Mouse (Mus musculus): Measurements from ENCODE around the gene Rangap1. TPM values are rescaled to one million over a fixed set of nuclear protein-coding genes. Genes with fewer than 3 reads are reported as not detected.

The Rangap1 gene
- total RNA-seq, 2 experiments from 2014 or later = 103 to 162 TPM

DNA sequence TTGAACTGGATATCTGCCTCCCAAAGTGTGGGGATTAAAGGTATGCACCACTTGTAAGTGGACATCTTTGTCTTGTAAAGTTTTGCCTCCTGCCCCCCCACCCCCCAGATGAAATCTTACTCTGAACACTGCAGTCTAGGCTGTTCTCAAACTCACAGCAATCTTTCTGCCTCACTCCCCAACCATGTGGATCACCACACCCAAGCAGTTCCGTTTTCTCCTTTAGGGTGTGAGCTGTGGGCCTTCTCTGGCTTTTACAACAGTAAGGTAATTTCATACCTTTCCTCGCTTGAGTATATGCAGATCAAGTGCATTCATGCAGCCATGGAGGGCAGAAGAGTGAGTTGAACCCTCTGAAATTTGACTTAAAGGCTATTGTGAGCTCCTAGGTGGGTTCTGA lies 45.2 kb downstream of the Rangap1 start:
- ATAC-seq (replicated peaks; ENCODE audit: low FRiP score, poor library complexity, severe bottlenecking) = no peak

GRCm38 (mm10) chr15:81698532-81698931 lies 46.8 kb downstream of the Rangap1 start:
- no peak for ATAC-seq (replicated peaks; ENCODE audit: low FRiP score, poor library complexity, severe bottlenecking)

- ATAC-seq (replicated peaks; ENCODE audit: low FRiP score, poor library complexity, severe bottlenecking) = no peak
These were observed 47.5 kb downstream of the Rangap1 start for GRCm38 (mm10) chr15:81697847-81698246.

DNA sequence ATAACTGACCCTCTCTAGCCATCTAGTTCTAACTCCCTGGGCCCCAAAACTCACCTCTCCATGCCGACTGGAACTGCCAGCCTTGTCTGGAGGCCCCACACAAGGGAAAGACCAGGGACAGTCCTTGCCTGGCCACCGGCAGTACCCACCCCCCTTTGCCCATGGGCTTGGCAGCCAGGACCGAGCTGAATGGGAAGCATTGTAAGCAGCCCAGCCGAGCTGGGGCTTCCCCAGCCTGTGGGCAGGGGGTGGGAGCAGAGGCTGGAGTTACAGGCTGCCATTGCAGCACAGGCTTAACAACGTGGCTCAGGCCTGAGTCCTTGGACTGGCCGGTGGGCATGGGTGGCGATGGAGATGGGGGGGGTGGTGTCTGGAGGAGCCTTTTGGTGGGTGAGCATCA lies 48.2 kb downstream of the Rangap1 start, which contains the start of gene Chadl:
TSS of gene Chadl (minus strand) at position 113 of the 400 bp plus-strand sequence.
- no peak for ATAC-seq (replicated peaks; ENCODE audit: low FRiP score, poor library complexity, severe bottlenecking)

DNA sequence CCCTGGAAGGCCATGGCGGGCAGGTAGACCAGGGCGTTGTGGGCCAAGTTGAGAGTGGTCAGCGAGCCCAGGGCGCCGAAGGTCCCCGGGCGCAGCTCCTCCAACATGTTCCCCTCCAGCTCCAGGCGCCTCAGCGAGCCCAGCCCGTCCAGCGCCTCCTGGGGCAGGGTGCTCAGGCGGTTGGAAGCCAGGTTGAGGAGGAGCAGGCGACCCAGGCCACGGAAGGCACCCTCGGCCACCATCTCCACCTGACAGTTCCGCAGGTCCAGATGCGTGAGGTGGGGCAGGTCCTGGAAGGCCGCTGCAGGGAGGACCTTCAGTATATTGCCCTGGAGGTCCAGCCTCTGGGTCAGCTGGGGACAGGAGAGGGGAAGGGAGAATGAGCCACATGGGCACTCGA lies 50.4 kb downstream of the Rangap1 start:
- no peak for ATAC-seq (replicated peaks; ENCODE audit: low FRiP score, poor library complexity, severe bottlenecking)

GRCm38 (mm10) chr15:81693967-81694881 lies 51.1 kb downstream of the Rangap1 start:
- 0 out of 2 replicates have a peak, but pooled peaks have one; percentile 25 for ATAC-seq (replicated peaks; ENCODE audit: low FRiP score, poor library complexity, severe bottlenecking)

GRCm38 (mm10) chr15:81693366-81693966 lies 51.9 kb downstream of the Rangap1 start:
- no peak for ATAC-seq (replicated peaks; ENCODE audit: low FRiP score, poor library complexity, severe bottlenecking)

DNA sequence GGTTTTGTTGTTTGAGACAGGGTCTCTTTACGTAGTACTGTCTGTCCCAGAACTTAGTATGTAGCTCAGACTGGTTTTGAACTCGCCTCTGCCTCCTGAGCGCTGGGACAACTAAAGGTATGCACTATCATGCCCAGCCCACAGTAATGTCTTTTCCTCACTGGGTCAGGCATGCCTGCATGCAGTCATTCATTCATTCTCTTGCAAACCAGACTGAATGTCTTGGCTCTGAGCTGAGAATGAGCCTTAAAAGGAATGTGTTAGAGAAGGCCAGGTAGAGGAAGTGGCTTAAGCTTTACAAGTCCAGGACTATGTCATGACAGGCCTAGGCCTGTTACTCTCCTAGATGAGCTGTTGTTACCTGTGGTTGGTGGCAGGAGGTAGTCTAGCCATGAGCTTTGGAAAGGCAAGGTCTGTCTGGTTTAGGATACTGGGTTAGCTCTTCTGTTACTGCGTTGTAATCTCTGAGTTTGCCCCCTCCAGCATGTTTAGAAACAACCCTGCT lies 65.0 kb downstream of the Rangap1 start:
- ATAC-seq (replicated peaks; ENCODE audit: low FRiP score, poor library complexity, severe bottlenecking) = no peak

DNA sequence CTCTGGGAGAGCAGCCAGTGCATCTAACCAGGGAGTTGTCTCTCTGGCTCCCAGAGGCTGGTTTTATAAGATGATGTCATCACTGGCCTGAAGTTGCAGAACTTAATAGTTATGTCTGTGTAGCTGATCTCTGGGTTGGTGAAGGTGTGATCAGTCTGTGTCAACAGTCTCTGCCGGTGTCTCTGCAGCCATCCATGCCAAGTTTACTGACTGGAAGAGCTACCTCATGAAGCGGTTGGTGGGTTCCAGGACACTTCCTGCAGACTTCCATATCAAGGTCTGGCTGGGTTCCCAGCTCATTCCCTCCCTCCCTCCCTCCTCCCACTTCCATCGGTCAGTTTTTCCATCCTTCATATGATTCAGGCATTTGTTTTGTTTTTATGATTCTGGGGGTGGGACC lies 68.7 kb downstream of the Rangap1 start:
- no peak for ATAC-seq (replicated peaks; ENCODE audit: low FRiP score, poor library complexity, severe bottlenecking)

GRCm38 (mm10) chr15:81670231-81670640 lies 75.1 kb downstream of the Rangap1 start:
- ATAC-seq (replicated peaks; ENCODE audit: low FRiP score, poor library complexity, severe bottlenecking) = peak; percentile 53; the same call in 1 of the 2 replicates

DNA sequence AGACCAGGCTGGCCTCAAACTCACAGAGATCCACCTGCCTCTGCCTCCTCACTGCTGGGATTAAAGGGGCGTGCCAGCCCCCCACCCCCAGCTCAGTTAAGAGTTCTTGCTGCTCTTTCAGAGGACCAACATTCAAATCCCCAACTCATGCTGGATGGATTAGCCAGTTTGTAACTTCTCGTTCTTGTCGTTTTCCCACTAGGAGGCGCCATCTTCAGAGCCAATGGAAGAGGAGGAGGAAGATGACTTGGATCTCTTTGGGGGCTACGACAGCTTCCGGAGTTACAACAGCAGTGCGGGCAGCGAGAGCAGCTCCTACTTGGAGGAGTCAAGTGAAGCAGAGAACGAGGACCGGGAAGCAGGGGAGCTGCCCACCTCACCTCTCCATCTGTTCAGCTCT lies 78.4 kb downstream of the Rangap1 start:
- no peak for ATAC-seq (replicated peaks; ENCODE audit: low FRiP score, poor library complexity, severe bottlenecking)

DNA sequence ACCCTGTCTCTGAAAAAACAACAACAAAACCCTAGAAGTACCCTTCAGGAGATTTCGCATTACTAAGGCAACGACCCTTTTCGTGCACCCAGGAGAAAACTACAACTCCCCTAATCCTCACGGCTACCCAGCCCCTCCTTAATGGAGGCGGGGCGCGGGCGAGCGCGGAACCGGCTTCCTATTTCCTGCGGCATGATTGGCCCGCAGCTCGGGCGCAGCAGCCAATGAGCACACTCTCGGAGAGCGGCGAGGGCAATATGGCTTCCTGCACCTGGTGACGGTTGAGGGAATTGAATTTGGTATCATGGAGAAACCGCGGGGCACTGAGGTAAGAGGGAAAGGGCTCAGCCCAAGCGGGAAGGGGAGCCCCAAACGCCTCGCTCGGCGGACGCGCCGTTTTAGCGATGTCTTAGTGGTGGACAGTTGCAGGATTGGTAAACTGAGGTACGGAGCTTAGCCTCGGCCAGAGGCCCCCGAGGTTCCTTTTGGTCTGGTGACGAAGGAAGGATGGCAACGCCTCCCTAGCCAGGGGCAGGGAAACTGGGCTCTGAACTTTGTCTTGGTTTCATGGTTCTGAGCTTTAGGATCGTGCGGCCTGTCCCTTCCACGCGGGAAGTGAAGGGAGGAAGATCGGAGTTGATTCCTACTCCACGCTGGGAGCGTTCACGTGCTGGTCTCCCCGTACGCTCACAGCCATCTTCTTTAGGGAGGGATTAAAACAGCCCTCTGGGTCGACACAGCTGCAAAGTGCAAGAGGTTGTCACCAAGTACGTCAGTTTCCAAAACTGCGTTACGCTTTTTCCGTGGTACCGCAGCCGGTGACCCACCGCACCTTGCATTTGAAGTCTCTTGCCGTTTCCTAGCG lies 81.4 kb downstream of the Rangap1 start, which contains the start of gene L3mbtl2:
TSS of gene L3mbtl2 (plus strand) at position 193 of the 865 bp plus-strand sequence.
- peak; percentile 99 for ATAC-seq (replicated peaks; ENCODE audit: low FRiP score, poor library complexity, severe bottlenecking)

GRCm38 (mm10) chr15:81663281-81663680 lies 82.0 kb downstream of the Rangap1 start:
- no peak for ATAC-seq (replicated peaks; ENCODE audit: low FRiP score, poor library complexity, severe bottlenecking)

DNA sequence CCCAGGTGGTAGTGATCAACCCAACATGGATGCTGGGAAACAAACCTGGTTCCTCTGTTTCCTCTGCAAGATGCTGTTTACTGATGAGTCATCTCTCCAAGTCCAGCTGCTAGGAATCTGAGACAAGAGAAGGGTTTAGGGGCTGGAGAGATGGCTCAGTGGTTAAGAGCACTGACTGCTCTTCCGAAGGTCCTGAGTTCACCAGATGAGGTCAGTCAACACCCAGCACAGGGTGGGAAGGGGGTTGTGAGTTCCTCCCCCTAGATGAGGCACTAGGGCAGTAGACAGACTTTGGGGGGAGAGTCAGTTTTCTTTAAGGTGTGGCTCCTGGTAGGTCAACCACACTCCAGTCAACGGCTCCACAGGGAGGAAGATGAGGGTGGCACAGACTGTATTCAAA lies 83.6 kb downstream of the Rangap1 start:
- no peak for ATAC-seq (replicated peaks; ENCODE audit: low FRiP score, poor library complexity, severe bottlenecking)

Other genes starting within 250 kb of the Rangap1 start
- 135 and 137 TPM in 2 replicates for gene Ep300, start 160.2 kb downstream of the Rangap1 start, total RNA-seq (2015; ENCODE audit: low replicate concordance)
- 81.7 and 111 TPM in 2 replicates for gene Ep300, start 160.2 kb downstream of the Rangap1 start, total RNA-seq (2017; ENCODE audit: low replicate concordance)
- gene L3mbtl2, start 81.6 kb downstream of the Rangap1 start, total RNA-seq (2015; ENCODE audit: low replicate concordance) = 6.1 and 10.9 TPM in 2 replicates
- 10.4 and 30.9 TPM in 2 replicates for gene L3mbtl2, start 81.6 kb downstream of the Rangap1 start, total RNA-seq (2017; ENCODE audit: low replicate concordance)
- gene Chadl, start 48.2 kb downstream of the Rangap1 start, total RNA-seq (2015; ENCODE audit: low replicate concordance) = not detected in 2 replicates
- not detected in 2 replicates for gene Chadl, start 48.2 kb downstream of the Rangap1 start, total RNA-seq (2017; ENCODE audit: low replicate concordance)
- 4.6 and 7.2 TPM in 2 replicates for gene Zc3h7b, start 473 bp downstream of the Rangap1 start, total RNA-seq (2015; ENCODE audit: low replicate concordance)
- 1.8 and 3.6 TPM in 2 replicates for gene Zc3h7b, start 473 bp downstream of the Rangap1 start, total RNA-seq (2017; ENCODE audit: low replicate concordance)
- 1.7 and 3.2 TPM in 2 replicates for gene Tef, start 56.9 kb upstream of the Rangap1 start, total RNA-seq (2015; ENCODE audit: low replicate concordance)
- gene Tef, start 56.9 kb upstream of the Rangap1 start, total RNA-seq (2017; ENCODE audit: low replicate concordance) = 1.4 and 2.1 TPM in 2 replicates
- gene Tob2, start 113.3 kb upstream of the Rangap1 start, total RNA-seq (2015; ENCODE audit: low replicate concordance) = 9.7 and 10.5 TPM in 2 replicates
- gene Tob2, start 113.3 kb upstream of the Rangap1 start, total RNA-seq (2017; ENCODE audit: low replicate concordance) = 8.7 and 9.4 TPM in 2 replicates
- gene Phf5a, start 126.4 kb upstream of the Rangap1 start, total RNA-seq (2015; ENCODE audit: low replicate concordance) = 49.0 and 58.3 TPM in 2 replicates
- 18.6 and 46.0 TPM in 2 replicates for gene Phf5a, start 126.4 kb upstream of the Rangap1 start, total RNA-seq (2017; ENCODE audit: low replicate concordance)
- gene Aco2, start 126.8 kb upstream of the Rangap1 start, total RNA-seq (2015; ENCODE audit: low replicate concordance) = 44.4 and 51.5 TPM in 2 replicates
- gene Aco2, start 126.8 kb upstream of the Rangap1 start, total RNA-seq (2017; ENCODE audit: low replicate concordance) = 72.2 and 113 TPM in 2 replicates
- gene Polr3h, start 180.7 kb upstream of the Rangap1 start, total RNA-seq (2015; ENCODE audit: low replicate concordance) = 1.1 and 6.7 TPM in 2 replicates
- 6.0 and 9.1 TPM in 2 replicates for gene Polr3h, start 180.7 kb upstream of the Rangap1 start, total RNA-seq (2017; ENCODE audit: low replicate concordance)
- gene Csdc2, start 191.2 kb upstream of the Rangap1 start, total RNA-seq (2015; ENCODE audit: low replicate concordance) = not detected in 2 replicates
- not detected in 2 replicates for gene Csdc2, start 191.2 kb upstream of the Rangap1 start, total RNA-seq (2017; ENCODE audit: low replicate concordance)
- 17.6 and 18.0 TPM in 2 replicates for gene Pmm1, start 215.4 kb upstream of the Rangap1 start, total RNA-seq (2015; ENCODE audit: low replicate concordance)
- gene Pmm1, start 215.4 kb upstream of the Rangap1 start, total RNA-seq (2017; ENCODE audit: low replicate concordance) = 9.4 and 14.2 TPM in 2 replicates
- gene 1700029P11Rik, start 235.0 kb upstream of the Rangap1 start, total RNA-seq (2015; ENCODE audit: low replicate concordance) = not detected in 2 replicates
- not detected in 2 replicates for gene 1700029P11Rik, start 235.0 kb upstream of the Rangap1 start, total RNA-seq (2017; ENCODE audit: low replicate concordance)
- 64.9 and 89.3 TPM in 2 replicates for gene Xrcc6, start 242.3 kb upstream of the Rangap1 start, total RNA-seq (2015; ENCODE audit: low replicate concordance)
- 104 and 112 TPM in 2 replicates for gene Xrcc6, start 242.3 kb upstream of the Rangap1 start, total RNA-seq (2017; ENCODE audit: low replicate concordance)

All from erythroid progenitor cell, adult 5-6 weeks (primary cell).